Mouse (Mus musculus) forebrain, postnatal 0 days (tissue): ENCODE measurements around the gene Eme1. TPM values are rescaled to one million over a fixed set of nuclear protein-coding genes. Genes with fewer than 3 reads are reported as not detected.

Source experiments
- ATAC-seq: fragments of 200-750 bp; cut with Nextera tagmentation; 2 replicates; pipeline ENCODE4 v1.8.0; 2017; ENCODE audit warnings: mild to moderate bottlenecking, moderate library complexity
- DNase-seq: peaks from one replicate; pipeline ENCODE4 v3.0.0-alpha.2; 2015
- H3K27ac ChIP-seq: fragments of 300-500 bp; sonication (generic); 2 replicates; pipeline ENCODE4 v1.5.1; 2014; ENCODE audit warnings: low read depth, mild to moderate bottlenecking, antibody characterized with exemption, low read length, moderate library complexity, mixed read lengths
- H3K27me3 ChIP-seq: fragments of 300-500 bp; sonication (generic); 2 replicates; pipeline ENCODE4 v1.6.1; 2014; ENCODE audit warnings: mild to moderate bottlenecking, low read length, mixed read lengths; ENCODE audit not compliant: insufficient read depth
- H3K36me3 ChIP-seq: fragments of 300-500 bp; sonication (generic); 2 replicates; pipeline ENCODE4 v1.6.1; 2014; ENCODE audit warnings: mild to moderate bottlenecking, moderate library complexity; ENCODE audit not compliant: insufficient read depth
- H3K4me1 ChIP-seq: fragments of 300-500 bp; sonication (generic); 2 replicates; pipeline ENCODE4 v1.6.1; 2014; ENCODE audit warnings: antibody characterized with exemption; ENCODE audit not compliant: insufficient read depth
- H3K4me2 ChIP-seq: fragments of 300-500 bp; sonication (generic); 2 replicates; pipeline ENCODE4 v1.6.1; 2014; ENCODE audit warnings: low read depth, mild to moderate bottlenecking, moderate library complexity
- H3K4me3 ChIP-seq: fragments of 300-500 bp; sonication (generic); 2 replicates; pipeline ENCODE4 v1.5.1; 2014; ENCODE audit warnings: low read depth, low read length, mixed read lengths
- H3K9ac ChIP-seq: fragments of 300-500 bp; sonication (generic); 2 replicates; pipeline ENCODE4 v1.6.1; 2014; ENCODE audit warnings: mild to moderate bottlenecking
- H3K9me3 ChIP-seq: fragments of 300-500 bp; sonication (generic); 2 replicates; pipeline ENCODE4 v1.6.1; 2016; ENCODE audit warnings: low read length
- CTCF ChIP-seq: sonication (generic); IDR thresholded peaks from 2 replicates; pipeline ENCODE4 v1.5.1; 2016; ENCODE audit warnings: antibody characterized with exemption, control low read depth, low read depth
- WGBS: fragments of 180-500 bp; shearing (Covaris S2); extraction: QIAGEN DNeasy Blood & Tissue Kit; methylation state at CpG from one replicate; pipeline ENCODE4 v1.1.7; 2014; 5-methylcytosine and 5-hydroxymethylcytosine counted together
- polyA plus RNA-seq: library from polyadenylated mRNA; unstranded; fragments of >200 nt; fragmentation: Nextera tagmentation; extraction: Ambion mirVana; gene quantifications from 2 replicates; pipeline ENCODE4 v1.2.1, GENCODE M21; 2015
- total RNA-seq: library from RNA; depleted of rRNA; stranded (reverse); fragments of >200 nt; gene quantifications from 2 replicates; pipeline ENCODE4 v1.2.3, GENCODE M21; 2014

Gene Eme1
- total and polyA plus RNA-seq, 2 experiments from 2014 or later = 1.4 to 2.4 TPM

DNA sequence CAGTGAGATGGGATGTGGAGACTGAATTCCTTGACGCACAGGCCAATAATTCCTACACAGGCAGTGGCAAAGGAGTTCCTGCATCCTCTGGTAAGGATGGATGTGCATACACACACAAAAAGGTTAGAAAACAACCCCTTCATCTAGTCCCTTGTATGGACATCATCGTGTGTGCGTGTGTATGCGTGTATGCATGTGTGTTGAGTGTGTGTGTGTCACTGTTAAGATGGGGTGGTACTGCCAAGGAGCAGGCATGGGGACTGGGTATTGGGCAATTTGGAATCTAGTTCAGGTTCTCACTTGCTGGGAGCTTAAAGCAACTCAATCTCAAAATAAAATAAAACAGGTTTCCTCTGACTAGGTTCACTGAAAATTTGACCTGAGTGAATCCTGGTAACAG is 7.3 kb downstream of the Eme1 start:
- no peak for ATAC-seq
- H3K27me3 ChIP-seq = no peaks in the 10 kb centered on the region
- H3K4me1 ChIP-seq = no peaks in the 10 kb centered on the region
- no peak overlapping the region for H3K27ac ChIP-seq
- H3K9ac ChIP-seq = no peak overlapping the region
- DNase-seq = no peak
- H3K4me3 ChIP-seq = no peak overlapping the region
- TF ChIP-seq CTCF = no peak
- WGBS = 94% methylated on average over 4 of the region's 4 CpGs
- no peak overlapping the region for H3K4me2 ChIP-seq
- peaks cover 38% of the 10 kb centered on the region for H3K36me3 ChIP-seq
- no peaks in the 10 kb centered on the region for H3K9me3 ChIP-seq

DNA sequence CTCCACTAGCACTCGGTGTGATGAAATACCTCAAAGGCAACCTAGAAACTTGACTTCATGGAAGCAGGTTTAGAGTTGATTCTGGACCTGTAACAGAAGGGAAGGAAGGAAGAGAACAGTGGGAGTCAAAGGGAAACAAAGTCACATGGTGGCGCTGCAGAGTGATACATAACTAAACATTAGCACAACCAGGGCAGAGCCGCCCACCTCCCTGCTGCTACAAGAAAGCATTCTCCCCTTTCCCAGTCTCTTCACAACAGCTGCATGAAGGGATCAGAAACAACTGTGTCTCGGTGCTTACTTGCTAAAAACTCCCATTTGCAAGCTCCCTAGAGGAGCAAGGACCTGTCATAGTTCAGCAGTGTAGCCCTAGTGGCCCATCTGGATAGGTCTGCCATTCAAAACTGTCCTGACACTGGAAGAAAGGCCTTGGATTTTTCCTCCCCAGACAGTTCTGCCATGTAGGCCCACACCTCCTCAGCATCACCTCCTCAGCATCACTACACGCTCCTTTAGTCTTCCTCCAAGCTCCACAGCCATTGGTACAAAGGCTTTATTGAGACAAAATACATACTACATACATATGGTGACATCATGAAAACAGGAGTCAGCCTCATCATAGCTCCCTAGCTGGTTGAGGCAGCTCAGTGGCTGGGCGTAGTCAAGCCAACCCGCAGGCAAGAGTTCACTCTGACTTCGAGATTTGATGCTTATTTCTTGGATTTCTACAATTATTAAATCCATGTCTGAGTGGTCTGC is 9.1 kb downstream of the Eme1 start:
- H3K36me3 ChIP-seq = peaks cover 56% of the 10 kb centered on the region
- DNase-seq = no peak

DNA sequence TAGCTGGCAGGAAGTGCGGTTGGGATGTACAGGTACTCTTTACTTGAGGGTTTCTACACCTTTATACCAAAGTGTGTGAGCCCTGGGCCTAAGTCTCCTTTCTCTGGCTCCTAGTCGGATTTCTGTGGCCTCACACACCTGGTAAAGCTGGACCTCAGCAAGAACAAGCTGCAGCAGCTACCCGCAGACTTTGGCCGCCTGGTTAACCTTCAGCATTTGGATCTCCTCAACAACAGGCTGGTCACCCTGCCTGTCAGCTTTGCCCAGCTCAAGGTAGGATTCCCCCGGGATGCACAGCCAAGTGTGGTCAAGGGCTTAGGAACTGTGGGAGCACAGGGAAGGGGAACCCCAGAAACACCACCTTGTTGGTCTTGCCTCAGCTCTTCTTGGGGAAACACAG is 19.3 kb downstream of the Eme1 start:
- Histone ChIP-seq H3K27ac (no peak overlapping the region), H3K36me3 (peaks cover 71% of the 10 kb centered on the region), H3K27me3 (no peaks in the 10 kb centered on the region), H3K9ac (no peak overlapping the region), H3K4me1 (no peaks in the 10 kb centered on the region; the same call in 1 of the 2 replicates), H3K4me3 (no peak overlapping the region), H3K4me2 (no peak overlapping the region), H3K9me3 (no peaks in the 10 kb centered on the region)
- no peak for DNase-seq
- no peak for TF ChIP-seq CTCF
- ATAC-seq = no peak
- WGBS = 88% methylated on average over 5 of the region's 5 CpGs

More for the DNA sequence above, 9.1 kb downstream of the Eme1 start:
- no peak overlapping the region for H3K9ac ChIP-seq
- no peaks in the 10 kb centered on the region for H3K4me1 ChIP-seq
- H3K9me3 ChIP-seq = no peaks in the 10 kb centered on the region
- no peak for ATAC-seq
- no peaks in the 10 kb centered on the region for H3K27me3 ChIP-seq
- no peak overlapping the region for H3K4me3 ChIP-seq
- no peak for TF ChIP-seq CTCF
- WGBS = 87% methylated on average over 8 of the region's 8 CpGs
- H3K27ac ChIP-seq = no peak overlapping the region
- no peak overlapping the region for H3K4me2 ChIP-seq

DNA sequence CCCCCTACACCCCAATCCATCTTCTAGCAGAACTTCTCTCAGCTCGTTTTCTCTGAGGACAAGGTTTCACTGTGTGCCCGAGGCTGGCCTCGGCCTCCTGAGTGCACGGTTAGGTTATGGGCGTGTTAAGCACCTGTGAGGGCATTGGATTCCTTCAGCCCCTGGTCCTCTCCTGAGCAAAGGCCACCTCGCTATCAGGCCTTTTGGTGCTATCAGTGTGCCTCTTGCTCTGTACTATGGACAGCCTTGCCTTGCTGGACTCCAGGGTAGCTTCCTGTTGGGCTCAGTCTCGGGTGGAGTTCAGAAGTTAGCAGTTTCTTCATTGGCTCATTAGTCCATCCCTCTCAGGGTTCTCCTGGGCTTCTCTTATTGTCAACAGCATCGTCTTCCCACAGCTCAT is 20.8 kb downstream of the Eme1 start:
- no peaks in the 10 kb centered on the region for H3K27me3 ChIP-seq
- ATAC-seq (no peak), DNase-seq (no peak)
- no peak for TF ChIP-seq CTCF
- 82% methylated on average over 8 of the region's 8 CpGs for WGBS
- peaks cover 57% of the 10 kb centered on the region for H3K36me3 ChIP-seq
- no peaks in the 10 kb centered on the region; the same call in 1 of the 2 replicates for H3K4me1 ChIP-seq
- H3K4me3 ChIP-seq = no peak overlapping the region
- no peaks in the 10 kb centered on the region for H3K9me3 ChIP-seq
- H3K27ac ChIP-seq = no peak overlapping the region
- no peak overlapping the region for H3K4me2 ChIP-seq
- no peak overlapping the region for H3K9ac ChIP-seq

DNA sequence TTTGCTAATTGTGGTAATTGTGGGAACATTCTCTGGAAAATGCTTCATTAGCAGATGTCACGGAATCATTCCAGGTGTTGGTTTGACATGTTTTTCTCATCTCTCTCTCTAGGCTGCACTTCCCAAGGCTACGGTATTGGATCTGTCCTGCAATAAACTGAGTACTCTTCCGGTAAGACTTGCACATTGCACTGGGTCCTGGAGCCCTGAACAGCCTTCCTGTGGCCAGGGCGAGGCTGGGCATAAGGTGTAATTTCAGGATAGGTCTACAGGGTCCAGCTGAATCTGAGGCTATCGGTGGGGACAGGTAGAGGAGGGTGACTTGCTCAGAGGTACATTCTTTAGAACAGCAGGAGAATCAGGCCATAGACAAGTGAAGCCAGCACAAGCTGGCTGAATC is 21.8 kb downstream of the Eme1 start:
- TF ChIP-seq CTCF = no peak
- Histone ChIP-seq H3K9me3 (no peaks in the 10 kb centered on the region), H3K27ac (no peak overlapping the region), H3K27me3 (no peaks in the 10 kb centered on the region), H3K9ac (no peak overlapping the region), H3K36me3 (peaks cover 46% of the 10 kb centered on the region), H3K4me3 (no peak overlapping the region), H3K4me2 (no peak overlapping the region), H3K4me1 (no peaks in the 10 kb centered on the region; the same call in 1 of the 2 replicates)
- ATAC-seq (no peak), DNase-seq (no peak)
- 93% methylated on average over 5 of the region's 5 CpGs for WGBS

DNA sequence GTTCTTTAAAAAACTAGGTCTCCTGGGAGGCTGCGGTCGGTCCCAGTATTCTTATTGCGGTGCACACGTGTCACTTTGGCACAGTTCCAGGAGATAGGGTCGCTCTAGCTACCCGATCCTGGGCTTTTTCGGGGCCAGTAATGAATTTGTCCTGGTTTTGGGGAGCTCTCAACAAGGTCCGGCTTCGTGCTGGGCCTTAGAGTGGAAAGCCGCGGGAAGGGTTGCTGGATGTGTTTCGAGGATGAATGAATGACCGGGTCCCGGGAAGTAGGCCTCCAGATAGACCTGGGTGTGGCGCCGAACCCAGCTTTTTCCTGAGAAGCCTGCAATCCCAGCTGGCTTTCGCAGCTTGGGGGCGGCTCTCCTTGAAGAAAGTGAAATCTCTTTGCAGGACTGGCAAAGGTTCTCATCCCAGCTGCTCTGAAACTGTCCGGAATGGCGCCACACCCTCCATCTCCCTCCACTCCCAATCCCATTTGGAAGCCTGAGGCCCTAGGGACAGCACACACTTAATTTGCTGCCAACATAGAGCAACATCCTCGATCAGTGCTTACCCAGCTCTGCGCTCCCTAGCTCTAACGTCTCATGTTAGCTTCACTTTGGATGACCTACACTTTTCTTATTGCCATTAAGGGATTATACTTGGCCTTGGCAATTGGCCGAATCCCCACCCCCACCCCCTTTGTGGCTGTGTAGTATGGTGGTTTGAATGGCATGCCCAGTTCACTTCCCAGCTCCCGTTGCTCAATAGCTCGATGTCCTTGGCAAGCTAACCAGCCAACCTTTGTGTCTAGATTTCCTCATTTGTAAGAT is 23.4 kb downstream of the Eme1 start:
- ATAC-seq (peak; percentile 21), DNase-seq (peak; percentile 64)
- no peaks in the 10 kb centered on the region; the same call in 1 of the 2 replicates for H3K4me1 ChIP-seq
- peak overlapping the region; percentile 77 for H3K4me2 ChIP-seq
- 8% methylated on average over 26 of the region's 26 CpGs for WGBS
- peaks cover 31% of the 10 kb centered on the region for H3K36me3 ChIP-seq
- peak overlapping the region; percentile 85 for H3K4me3 ChIP-seq
- H3K9ac ChIP-seq = peak overlapping the region; percentile 78
- no peaks in the 10 kb centered on the region for H3K9me3 ChIP-seq
- no peak for TF ChIP-seq CTCF
- no peaks in the 10 kb centered on the region for H3K27me3 ChIP-seq
- peak overlapping the region; percentile 73 for H3K27ac ChIP-seq

DNA sequence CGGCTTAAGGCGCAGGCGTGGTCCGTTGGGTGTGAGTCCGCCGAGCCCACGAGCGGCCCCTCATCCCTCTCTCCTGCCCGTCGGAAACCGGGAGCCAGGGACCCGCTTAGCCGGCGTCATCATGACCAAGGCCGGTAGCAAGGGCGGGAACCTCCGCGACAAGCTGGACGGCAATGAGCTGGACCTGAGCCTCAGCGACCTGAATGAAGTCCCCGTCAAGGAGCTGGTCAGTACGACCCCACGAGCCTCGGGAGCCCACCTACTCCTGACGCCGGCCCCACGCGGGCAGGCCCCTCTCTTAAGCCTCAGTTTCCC is 23.9 kb downstream of the Eme1 start:
- Histone ChIP-seq H3K4me2 (peak overlapping the region; percentile 77), H3K9me3 (no peaks in the 10 kb centered on the region), H3K27ac (peak overlapping the region; percentile 73), H3K4me1 (no peaks in the 10 kb centered on the region; the same call in 1 of the 2 replicates), H3K9ac (peak overlapping the region; percentile 78), H3K27me3 (no peaks in the 10 kb centered on the region), H3K4me3 (peak overlapping the region; percentile 85), H3K36me3 (peaks cover 25% of the 10 kb centered on the region)
- 4% methylated on average over 27 of the region's 28 CpGs for WGBS
- DNase-seq = no peak
- no peak for TF ChIP-seq CTCF
- ATAC-seq = peak; percentile 66; the same call in 1 of the 2 replicates
